Comparison of ENCODE assay signal across 8 mouse cellular contexts in the genomic region with DNA sequence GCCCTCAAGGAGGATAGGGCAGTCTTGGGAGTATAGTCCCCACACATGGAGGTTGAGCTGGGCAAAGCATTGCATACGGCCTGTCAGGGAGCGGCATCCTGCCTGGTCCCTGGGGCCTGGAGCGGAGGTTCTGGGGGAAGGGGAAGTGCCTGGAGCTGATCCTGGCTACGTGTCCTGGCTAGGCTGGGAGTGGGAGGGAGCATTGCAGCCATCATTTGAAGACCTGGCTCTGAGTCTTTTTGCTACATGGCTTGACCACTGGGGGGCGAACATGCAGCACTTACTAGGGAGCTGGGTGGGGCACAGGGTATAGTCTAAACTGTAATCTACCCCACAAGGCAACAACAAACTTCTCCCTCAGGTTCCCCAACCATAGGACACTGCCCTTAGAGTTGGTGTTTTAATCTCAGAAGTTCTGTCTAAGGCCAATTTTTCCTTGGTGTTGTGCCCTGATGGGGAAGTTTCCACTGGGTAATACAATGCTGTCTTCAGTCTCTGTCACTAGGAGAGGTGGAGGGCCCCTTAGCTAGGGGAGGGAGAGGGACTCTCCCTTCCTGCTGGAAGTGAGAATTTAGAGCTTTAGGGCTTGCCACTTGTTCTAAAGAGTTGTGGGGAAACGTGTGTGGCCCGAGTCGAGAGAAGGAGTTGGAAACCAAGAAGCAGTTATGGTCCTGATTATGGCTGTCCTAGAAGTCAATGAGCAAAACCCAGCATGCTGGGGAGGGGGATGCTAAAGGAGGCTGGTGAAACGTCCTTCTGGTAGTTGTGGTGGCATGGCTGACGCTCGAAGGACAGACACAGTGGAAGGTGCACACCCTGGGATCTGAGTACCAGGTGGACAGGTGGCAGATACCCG. TPM values are rescaled to one million over a fixed set of nuclear protein-coding genes. Genes with fewer than 3 reads are reported as not detected.
A peak's percentile ranks its signal among the peaks of the same experiment; 100 is the strongest.
DNase-seq lines count a peak whose midpoint lies in the region; ATAC-seq and TF ChIP-seq lines count a peak whose summit lies in the region.

No protein-coding gene starts in this region.

- no peak for TF ChIP-seq POLR2A in thymus, adult 2 months (IDR thresholded peaks at IDR 0.05; ENCODE audit: control insufficient read depth, extremely low read depth, insufficient read depth, low read length, poor library complexity)

- peak overlapping the region; percentile 25; the same call in 1 of the 2 replicates for H3K4me3 ChIP-seq in embryonic facial prominence, embryonic 10.5 days
- H3K4me3 ChIP-seq in heart, embryonic 12.5 days: 0 out of 2 replicates have a peak overlapping the region, but pooled peaks have one; percentile 90
- no peak overlapping the region for H3K4me3 ChIP-seq in kidney, embryonic 16.5 days (ENCODE audit: low read length)
- H3K4me3 ChIP-seq in liver, embryonic 16.5 days (ENCODE audit: low read depth, low read length): no peak overlapping the region
- H3K4me3 ChIP-seq in thymus, adult 2 months (ENCODE audit: control insufficient read depth, insufficient read depth, low read length): no peak overlapping the region

- peak; percentile 98 for DNase-seq in 3T3-L1 (ENCODE audit: low read depth, low spot score)
- peak; percentile 79 for DNase-seq in T-cell, adult 2 months (ENCODE audit: low spot score)
- DNase-seq in embryonic facial prominence, embryonic 10.5 days (ENCODE audit: low spot score): peak; percentile 80
- DNase-seq in ovary, adult 18-20 months (ENCODE audit: low spot score): peak; percentile 69
- DNase-seq in thymus, adult 2 months: peak; percentile 83

- ATAC-seq in heart, embryonic 12.5 days (ENCODE audit: insufficient number of reproducible peaks, low FRiP score): peak; percentile 29
- ATAC-seq in kidney, embryonic 16.5 days (ENCODE audit: low FRiP score, low TSS enrichment): 0 out of 2 replicates have a peak, but pooled peaks have one; percentile 12
- peak; percentile 16 for ATAC-seq in liver, embryonic 16.5 days (ENCODE audit: low read depth)

- peaks cover 64% of the 10 kb centered on the region for H3K4me1 ChIP-seq in embryonic facial prominence, embryonic 10.5 days
- H3K4me1 ChIP-seq in heart, embryonic 12.5 days (replicated peaks): peaks cover 80% of the 10 kb centered on the region
- peaks cover 55% of the 10 kb centered on the region for H3K4me1 ChIP-seq in kidney, embryonic 16.5 days (ENCODE audit: insufficient read depth, low read length)
- H3K4me1 ChIP-seq in liver, embryonic 16.5 days (ENCODE audit: control insufficient read depth, low read depth, low read length): peaks cover 20% of the 10 kb centered on the region
- H3K4me1 ChIP-seq in thymus, adult 2 months (replicated peaks; ENCODE audit: control insufficient read depth, insufficient read depth, low read length): peaks cover 20% of the 10 kb centered on the region

- peak; percentile 79; the same call in 1 of the 2 replicates for TF ChIP-seq CTCF in thymus, adult 2 months (IDR thresholded peaks at IDR 0.05; ENCODE audit: borderline replicate concordance, control insufficient read depth, extremely low read depth, insufficient read depth, low read length, poor library complexity)

- H3K9ac ChIP-seq in heart, embryonic 12.5 days: peak overlapping the region; percentile 97
- H3K9ac ChIP-seq in kidney, embryonic 16.5 days (replicated peaks; ENCODE audit: low read length): peak overlapping the region; percentile 12; the same call in 1 of the 2 replicates
- no peak overlapping the region for H3K9ac ChIP-seq in liver, embryonic 16.5 days (ENCODE audit: low read depth, low read length)

- 32% methylated on average over 12 of the region's 12 CpGs for WGBS in embryonic facial prominence, embryonic 10.5 days
- 33% methylated on average over 12 of the region's 12 CpGs for WGBS in heart, embryonic 12.5 days
- 23% methylated on average over 12 of the region's 12 CpGs for WGBS in kidney, embryonic 16.5 days
- WGBS in liver, embryonic 16.5 days (ENCODE audit: insufficient replicate concordance): 22% methylated on average over 12 of the region's 12 CpGs
- WGBS in thymus, adult 2 months: 41% methylated on average over 12 of the region's 12 CpGs

- H3K9me3 ChIP-seq in embryonic facial prominence, embryonic 10.5 days: no peaks in the 10 kb centered on the region
- no peaks in the 10 kb centered on the region for H3K9me3 ChIP-seq in heart, embryonic 12.5 days (replicated peaks)
- H3K9me3 ChIP-seq in kidney, embryonic 16.5 days (ENCODE audit: low read length): no peaks in the 10 kb centered on the region
- H3K9me3 ChIP-seq in liver, embryonic 16.5 days (replicated peaks; ENCODE audit: control insufficient read depth, low read length): no peaks in the 10 kb centered on the region

- no peaks in the 10 kb centered on the region for H3K36me3 ChIP-seq in embryonic facial prominence, embryonic 10.5 days (replicated peaks)
- no peaks in the 10 kb centered on the region for H3K36me3 ChIP-seq in heart, embryonic 12.5 days
- H3K36me3 ChIP-seq in kidney, embryonic 16.5 days (ENCODE audit: insufficient read depth, low read length): no peaks in the 10 kb centered on the region
- H3K36me3 ChIP-seq in liver, embryonic 16.5 days (ENCODE audit: control insufficient read depth, insufficient read depth): no peaks in the 10 kb centered on the region
- H3K36me3 ChIP-seq in thymus, adult 2 months (ENCODE audit: control insufficient read depth, insufficient read depth, low read length): no peaks in the 10 kb centered on the region

- H3K27ac ChIP-seq in embryonic facial prominence, embryonic 10.5 days (replicated peaks): peak overlapping the region; percentile 55
- peak overlapping the region; percentile 95 for H3K27ac ChIP-seq in heart, embryonic 12.5 days (ENCODE audit: poor library complexity, severe bottlenecking)
- peak overlapping the region; percentile 91; the same call in 1 of the 2 replicates for H3K27ac ChIP-seq in kidney, embryonic 16.5 days (ENCODE audit: low read length)
- H3K27ac ChIP-seq in liver, embryonic 16.5 days (ENCODE audit: low read length): no peak overlapping the region
- no peak overlapping the region for H3K27ac ChIP-seq in thymus, adult 2 months (ENCODE audit: control insufficient read depth, insufficient read depth, low read length)

- peaks cover 39% of the 10 kb centered on the region for H3K27me3 ChIP-seq in embryonic facial prominence, embryonic 10.5 days (replicated peaks; ENCODE audit: low read depth, poor library complexity, severe bottlenecking)
- no peaks in the 10 kb centered on the region for H3K27me3 ChIP-seq in heart, embryonic 12.5 days (replicated peaks)
- H3K27me3 ChIP-seq in kidney, embryonic 16.5 days (ENCODE audit: insufficient read depth, low read length): peaks cover 4% of the 10 kb centered on the region; the same call in 1 of the 2 replicates
- peaks cover 32% of the 10 kb centered on the region for H3K27me3 ChIP-seq in liver, embryonic 16.5 days (ENCODE audit: control insufficient read depth, insufficient read depth, low read depth, low read length)
- peaks cover 7% of the 10 kb centered on the region; the same call in 1 of the 2 replicates for H3K27me3 ChIP-seq in thymus, adult 2 months (ENCODE audit: control insufficient read depth, insufficient read depth, low read length)

- peak overlapping the region; percentile 71 for H3K4me2 ChIP-seq in heart, embryonic 12.5 days
- H3K4me2 ChIP-seq in kidney, embryonic 16.5 days (replicated peaks; ENCODE audit: low read depth, low read length): peak overlapping the region; percentile 89
- H3K4me2 ChIP-seq in liver, embryonic 16.5 days (ENCODE audit: low read depth, low read length): no peak overlapping the region

RNA-seq across cellular contexts. Expression of a gene that starts 3.9 kb away (rescaled TPM):
- polyA plus RNA-seq in embryonic facial prominence, embryonic 10.5 days (2016; fragmentation: Nextera tagmentation; extraction: Ambion mirVana): 9.3 and 10.0 TPM in 2 replicates
- 26.0 and 27.1 TPM in 2 replicates for polyA plus RNA-seq in heart, embryonic 12.5 days (2016; fragmentation: Nextera tagmentation; extraction: Ambion mirVana)
- 14.0 and 14.4 TPM in 2 replicates for polyA plus RNA-seq in kidney, embryonic 16.5 days (2015; fragmentation: Nextera tagmentation; extraction: Ambion mirVana)
- polyA plus RNA-seq in liver, embryonic 16.5 days (2015; fragmentation: Nextera tagmentation; extraction: Ambion mirVana): 3.1 TPM in 2 replicates
- polyA plus RNA-seq in thymus, adult 2 months (2012; rRNA removed): 6.0 and 7.9 TPM in 2 replicates

RNA-seq across cellular contexts. Expression of a gene that starts 26.2 kb away (rescaled TPM):
- polyA plus RNA-seq in embryonic facial prominence, embryonic 10.5 days (2016; fragmentation: Nextera tagmentation; extraction: Ambion mirVana): 550 and 554 TPM in 2 replicates
- 281 and 282 TPM in 2 replicates for polyA plus RNA-seq in heart, embryonic 12.5 days (2016; fragmentation: Nextera tagmentation; extraction: Ambion mirVana)
- polyA plus RNA-seq in kidney, embryonic 16.5 days (2015; fragmentation: Nextera tagmentation; extraction: Ambion mirVana): 436 and 455 TPM in 2 replicates
- 153 and 172 TPM in 2 replicates for polyA plus RNA-seq in liver, embryonic 16.5 days (2015; fragmentation: Nextera tagmentation; extraction: Ambion mirVana)
- 251 and 292 TPM in 2 replicates for polyA plus RNA-seq in thymus, adult 2 months (2012; rRNA removed)

RNA-seq across cellular contexts. Expression of a gene that starts 39.4 kb away (rescaled TPM):
- polyA plus RNA-seq in embryonic facial prominence, embryonic 10.5 days (2016; fragmentation: Nextera tagmentation; extraction: Ambion mirVana): 45.2 and 47.8 TPM in 2 replicates
- polyA plus RNA-seq in heart, embryonic 12.5 days (2016; fragmentation: Nextera tagmentation; extraction: Ambion mirVana): 17.1 and 19.4 TPM in 2 replicates
- 36.0 and 38.3 TPM in 2 replicates for polyA plus RNA-seq in kidney, embryonic 16.5 days (2015; fragmentation: Nextera tagmentation; extraction: Ambion mirVana)
- 12.6 and 12.9 TPM in 2 replicates for polyA plus RNA-seq in liver, embryonic 16.5 days (2015; fragmentation: Nextera tagmentation; extraction: Ambion mirVana)
- polyA plus RNA-seq in thymus, adult 2 months (2012; rRNA removed): 39.4 and 42.0 TPM in 2 replicates

RNA-seq across cellular contexts. Expression of a gene that starts 51.3 kb away (rescaled TPM):
- polyA plus RNA-seq in embryonic facial prominence, embryonic 10.5 days (2016; fragmentation: Nextera tagmentation; extraction: Ambion mirVana): 212 and 216 TPM in 2 replicates
- 106 and 115 TPM in 2 replicates for polyA plus RNA-seq in heart, embryonic 12.5 days (2016; fragmentation: Nextera tagmentation; extraction: Ambion mirVana)
- 179 and 180 TPM in 2 replicates for polyA plus RNA-seq in kidney, embryonic 16.5 days (2015; fragmentation: Nextera tagmentation; extraction: Ambion mirVana)
- polyA plus RNA-seq in liver, embryonic 16.5 days (2015; fragmentation: Nextera tagmentation; extraction: Ambion mirVana): 73.9 and 82.3 TPM in 2 replicates
- 79.6 and 92.0 TPM in 2 replicates for polyA plus RNA-seq in thymus, adult 2 months (2012; rRNA removed)

Comparison
In these comparisons a context has a peak if more than half of its experiments do, and no peak if none do; other contexts are left out.
1. H3K27ac ChIP-seq: peak in embryonic facial prominence, embryonic 10.5 days (single experiment), heart, embryonic 12.5 days (single experiment) and kidney, embryonic 16.5 days (single experiment); none in liver, embryonic 16.5 days (single experiment) and thymus, adult 2 months (single experiment).
2. H3K4me3 ChIP-seq: peak in embryonic facial prominence, embryonic 10.5 days (single experiment) and heart, embryonic 12.5 days (single experiment); none in kidney, embryonic 16.5 days (single experiment), liver, embryonic 16.5 days (single experiment) and thymus, adult 2 months (single experiment).
3. Peak in every context shown above with its lines, with median percentiles within 50 percentile points of each other: DNase-seq and ATAC-seq.